Mouse (Mus musculus) kidney, adult 2 months (tissue): Measurements from ENCODE around the gene Gm20479. TPM values are rescaled to one million over a fixed set of nuclear protein-coding genes. Genes with fewer than 3 reads are reported as not detected.

ENCODE experiments used
- DNase-seq: peaks from one replicate; pipeline ENCODE4 v3.0.0; 2021
- H3K27ac ChIP-seq: fragments of 200-500 bp; 2 replicates; pipeline ENCODE4 v1.5.1; 2012; ENCODE audit warnings: low read depth, low read length, control low read depth, inconsistent platforms; ENCODE audit not compliant: insufficient read depth
- H3K27me3 ChIP-seq: fragments of 200-500 bp; replicated peaks from 2 replicates; pipeline ENCODE4 v1.6.1; 2012; ENCODE audit warnings: mild to moderate bottlenecking, moderate library complexity, low read length, inconsistent platforms; ENCODE audit not compliant: control insufficient read depth, insufficient read depth
- H3K36me3 ChIP-seq: fragments of 200-500 bp; 2 replicates; pipeline ENCODE4 v1.6.1; 2012; ENCODE audit warnings: mild to moderate bottlenecking, moderate library complexity, low read length, inconsistent platforms; ENCODE audit not compliant: control insufficient read depth, insufficient read depth
- H3K4me1 ChIP-seq: fragments of 200-500 bp; 2 replicates; pipeline ENCODE4 v1.6.1; 2011; ENCODE audit warnings: low read length; ENCODE audit not compliant: control insufficient read depth, insufficient read depth
- H3K4me3 ChIP-seq: fragments of 200-500 bp; 2 replicates; pipeline ENCODE4 v1.5.1; 2011; ENCODE audit warnings: mild to moderate bottlenecking, low read depth, low read length, control low read depth; ENCODE audit not compliant: insufficient read depth
- CTCF ChIP-seq: fragments of 200-500 bp; conservative IDR thresholded peaks from 2 replicates; pipeline ENCODE4 v1.5.1; 2011; ENCODE audit warnings: low read depth, mild to moderate bottlenecking, control low read depth, low read length, moderate library complexity, mixed read lengths; ENCODE audit not compliant: insufficient read depth, insufficient read length
- POLR2A ChIP-seq: fragments of 200-500 bp; IDR thresholded peaks from one replicate; pipeline ENCODE4 v1.6.1; 2011; ENCODE audit warnings: low read depth, low read length, control low read depth
- WGBS: fragments of 180-500 bp; shearing (Covaris S2); methylation state at CpG from one replicate; pipeline ENCODE4 v1.1.7; 2018; 5-methylcytosine and 5-hydroxymethylcytosine counted together
- polyA plus RNA-seq: library from polyadenylated mRNA; depleted of rRNA; stranded (reverse); fragments of >200 nt; gene quantifications from 2 replicates; pipeline ENCODE4 v1.2.3, GENCODE M21; 2012

Gene Gm20479
- polyA plus RNA-seq, 1 experiment, result not detected

DNA sequence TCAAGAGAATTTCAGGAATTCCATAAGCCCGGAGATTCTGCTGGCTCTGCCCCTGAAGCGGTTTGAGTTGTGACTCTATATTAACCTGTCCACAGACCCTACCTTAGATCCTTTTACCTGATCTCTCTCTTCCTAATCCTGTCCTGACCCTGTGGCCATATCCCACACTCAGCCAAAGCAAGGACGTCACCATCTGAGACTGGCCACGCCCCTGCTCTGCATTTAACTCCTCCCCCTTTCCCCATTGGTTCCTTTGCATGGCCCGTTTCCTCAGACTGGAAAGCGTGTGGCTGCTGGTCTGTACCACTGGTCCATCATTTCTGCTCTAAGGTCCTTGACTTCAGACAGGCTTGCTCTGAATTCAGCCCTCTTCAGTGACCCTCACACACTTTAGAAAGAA, 11.8 kb downstream of the Gm20479 start:
- Histone ChIP-seq H3K36me3 (no peaks in the 10 kb centered on the region), H3K27ac (no peak overlapping the region), H3K4me3 (no peak overlapping the region), H3K4me1 (no peaks in the 10 kb centered on the region), H3K27me3 (no peaks in the 10 kb centered on the region)
- TF ChIP-seq POLR2A (no peak), CTCF (no peak)
- WGBS, result 45% methylated on average over 6 of the region's 6 CpGs
- no peak for DNase-seq

DNA sequence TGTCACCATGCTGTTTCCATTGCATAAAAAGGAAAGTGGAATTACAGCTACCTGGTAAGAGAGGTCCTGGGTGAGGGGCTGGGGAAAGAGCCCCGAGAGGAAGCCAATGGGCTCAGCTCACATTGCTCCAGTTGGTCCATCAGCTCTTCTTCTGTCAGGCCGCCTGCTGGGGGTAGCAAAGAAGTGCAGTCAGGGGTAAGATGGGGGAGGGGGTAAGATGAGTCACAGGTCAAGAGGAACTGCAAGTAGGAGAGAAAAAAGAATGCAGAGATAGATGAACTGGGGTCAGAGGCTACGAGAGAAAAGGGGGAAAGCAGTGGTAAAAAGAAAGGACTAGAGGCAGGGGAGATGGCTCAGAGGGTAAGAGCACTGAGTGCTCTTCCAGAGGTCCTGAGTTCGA, 14.6 kb downstream of the Gm20479 start:
- no peaks in the 10 kb centered on the region for H3K27me3 ChIP-seq
- H3K4me1 ChIP-seq, result no peaks in the 10 kb centered on the region
- H3K27ac ChIP-seq, result no peak overlapping the region
- TF ChIP-seq POLR2A (no peak), CTCF (no peak)
- no peak overlapping the region for H3K4me3 ChIP-seq
- DNase-seq, result no peak
- 64% methylated on average over 4 of the region's 4 CpGs for WGBS
- H3K36me3 ChIP-seq, result no peaks in the 10 kb centered on the region

DNA sequence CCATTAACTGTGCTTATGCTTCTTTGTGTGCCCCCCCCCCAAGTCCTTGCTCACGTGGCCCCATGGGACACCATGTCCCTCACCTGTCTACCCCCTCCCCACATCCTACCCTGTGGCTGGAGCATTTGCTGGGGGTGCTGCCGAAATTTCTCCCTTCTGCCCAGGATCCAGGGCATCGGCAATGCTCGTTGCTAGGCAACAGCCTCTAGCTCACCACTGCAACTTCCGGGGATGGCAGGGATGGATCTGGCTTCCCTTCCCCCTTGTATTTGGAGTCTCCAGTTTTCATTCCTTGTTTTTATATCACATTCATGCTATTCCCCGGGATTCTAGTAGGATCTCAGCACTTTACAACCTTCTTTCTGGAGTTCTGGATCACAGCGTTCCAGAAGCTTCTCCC, 17.7 kb downstream of the Gm20479 start:
- Histone ChIP-seq H3K4me3 (no peak overlapping the region), H3K4me1 (no peaks in the 10 kb centered on the region; the same call in 1 of the 2 replicates), H3K36me3 (no peaks in the 10 kb centered on the region), H3K27ac (no peak overlapping the region), H3K27me3 (no peaks in the 10 kb centered on the region)
- WGBS, result 35% methylated on average over 7 of the region's 7 CpGs
- DNase-seq, result no peak
- TF ChIP-seq CTCF (no peak), POLR2A (no peak)

DNA sequence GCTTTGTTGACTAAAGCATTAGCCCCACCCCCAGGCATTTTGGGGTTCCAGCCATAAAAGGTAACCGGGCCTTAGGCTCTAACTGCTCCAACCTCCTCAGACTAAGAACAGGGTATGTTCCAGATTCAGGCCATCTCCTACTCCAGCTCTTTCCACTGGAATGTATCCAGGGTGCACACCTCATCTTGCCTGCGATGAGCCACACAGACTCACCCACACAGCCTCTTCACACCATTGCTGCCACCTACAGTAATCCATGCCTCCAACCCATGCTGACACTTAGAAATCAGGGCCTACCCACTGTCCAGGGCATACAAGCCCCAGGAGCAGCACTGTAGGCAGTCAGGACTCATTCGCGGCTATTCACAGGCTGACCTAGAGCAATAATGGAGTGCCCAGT, 18.1 kb downstream of the Gm20479 start:
- Histone ChIP-seq H3K27ac (no peak overlapping the region), H3K27me3 (no peaks in the 10 kb centered on the region), H3K4me3 (no peak overlapping the region), H3K36me3 (no peaks in the 10 kb centered on the region), H3K4me1 (no peaks in the 10 kb centered on the region; the same call in 1 of the 2 replicates)
- DNase-seq, result no peak
- WGBS, result 76% methylated on average over 4 of the region's 4 CpGs
- no peak for TF ChIP-seq POLR2A

DNA sequence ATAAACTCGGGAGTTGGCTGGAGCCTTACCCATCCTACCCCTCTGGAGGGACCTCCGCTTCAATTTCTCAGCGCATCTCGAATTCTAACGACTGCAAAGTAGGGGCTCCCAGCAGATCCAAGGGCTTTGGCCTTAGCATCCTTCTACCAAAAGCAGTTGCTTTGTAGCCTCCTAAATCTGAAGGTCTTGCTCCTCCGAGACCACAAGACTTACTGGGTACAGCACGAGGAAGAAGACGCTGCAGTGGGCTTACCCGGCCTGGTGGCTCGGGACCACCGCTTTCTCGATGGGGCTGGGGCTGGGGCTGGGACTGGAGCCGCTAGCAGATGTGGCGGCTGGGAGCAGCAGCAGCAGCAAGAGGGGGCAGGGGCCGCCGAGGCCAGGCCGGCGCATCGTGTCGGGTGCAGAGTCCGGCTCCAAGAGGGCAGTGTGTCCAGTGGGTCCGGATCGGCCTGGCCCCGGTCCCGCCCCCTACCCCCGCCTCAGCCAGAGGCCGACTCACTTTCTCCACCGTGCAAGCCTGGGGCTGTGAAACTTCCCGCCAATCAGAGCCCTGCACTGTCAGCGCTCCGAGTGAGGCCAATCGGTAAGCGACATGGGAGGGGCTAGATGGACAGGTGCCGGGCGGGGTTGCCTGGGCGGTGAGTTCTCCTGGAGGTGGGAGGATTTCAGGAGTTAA, 19.9 kb downstream of the Gm20479 start, which contains the start of gene Ltbp4:
Gene Ltbp4 (minus strand): TSS at position 518 of the 679 bp plus-strand sequence.
- no peaks in the 10 kb centered on the region for H3K27me3 ChIP-seq
- WGBS, result 4% methylated on average over 36 of the region's 36 CpGs
- H3K4me1 ChIP-seq, result peaks cover 5% of the 10 kb centered on the region; the same call in 1 of the 2 replicates
- peak; percentile 91 for DNase-seq
- no peaks in the 10 kb centered on the region for H3K36me3 ChIP-seq
- H3K27ac ChIP-seq, result no peak within 1 kb of the TSS
- TF ChIP-seq CTCF (no peak), POLR2A (no peak)
- H3K4me3 ChIP-seq, result no peak within 1 kb of the TSS

DNA sequence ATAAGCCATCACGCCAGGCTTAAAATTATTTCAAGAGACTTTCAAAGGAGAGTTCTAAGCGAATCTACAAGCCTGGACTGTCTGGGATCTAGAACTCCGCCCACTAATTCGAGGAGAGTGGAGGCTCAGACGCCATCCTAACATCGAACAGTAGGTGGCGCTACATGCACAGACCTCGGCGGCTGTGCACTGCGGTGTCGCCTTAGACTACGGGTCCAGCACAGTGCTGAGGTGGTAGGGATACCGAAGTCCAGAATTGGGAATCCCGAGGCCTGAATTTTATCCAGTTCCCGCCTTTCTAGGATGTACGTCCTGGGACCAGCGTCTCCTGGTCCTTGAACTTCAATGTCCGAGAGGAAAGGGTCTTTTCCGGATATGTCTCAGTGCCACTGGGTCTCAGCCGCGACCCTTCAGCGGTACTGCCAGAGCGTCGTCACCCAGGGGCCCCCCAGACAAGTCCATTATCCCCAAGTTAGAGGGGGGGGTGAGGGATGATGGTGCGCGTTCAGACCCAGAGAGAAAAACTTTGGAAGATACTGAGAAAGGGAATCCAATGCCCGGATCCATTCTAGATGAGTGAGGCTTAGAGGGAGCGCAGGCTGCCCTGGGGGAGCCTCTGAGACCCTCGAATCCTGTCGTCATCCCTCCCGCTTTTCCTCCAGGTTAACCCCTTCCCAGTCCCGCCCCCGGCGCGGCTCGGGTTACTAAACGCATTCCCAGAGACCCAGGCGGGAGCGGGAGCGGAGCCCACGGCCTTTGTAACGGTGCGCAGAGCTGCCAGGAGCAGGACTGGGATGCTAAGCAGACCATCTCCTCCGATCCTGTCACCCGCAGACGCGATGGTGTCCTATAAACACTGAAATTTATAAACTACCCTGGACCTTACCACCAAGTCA, 21.0 kb downstream of the Gm20479 start:
- 2% methylated on average over 47 of the region's 47 CpGs for WGBS
- DNase-seq, result peak; percentile 92
- H3K27ac ChIP-seq, result no peak overlapping the region
- H3K36me3 ChIP-seq, result no peaks in the 10 kb centered on the region
- TF ChIP-seq CTCF (peak; percentile 99), POLR2A (no peak)
- no peak overlapping the region for H3K4me3 ChIP-seq
- H3K27me3 ChIP-seq, result no peaks in the 10 kb centered on the region
- peaks cover 8% of the 10 kb centered on the region; the same call in 1 of the 2 replicates for H3K4me1 ChIP-seq
